Mouse (Mus musculus) brain, embryonic 18.5 days (tissue): Measurements from ENCODE around the gene 4930426L09Rik.
"Not testable (repeated sequence)": the region's sequence is repeated elsewhere in the genome, so short reads cannot be mapped to it uniquely, and the experiment has no call there.

Experiments
- DNase-seq: peaks from one replicate; pipeline ENCODE4 v3.0.0-alpha.2; 2012; ENCODE audit warnings: low read depth, low spot score

4930426L09Rik gene

GRCm38 (mm10) chr2:18970461-18970860, 27.7 kb upstream of the 4930426L09Rik start:
- DNase-seq, result no peak

- DNase-seq, result no peak
These were observed 26.6 kb upstream of the 4930426L09Rik start for GRCm38 (mm10) chr2:18971564-18971963.

GRCm38 (mm10) chr2:18974882-18975645, 23.1 kb upstream of the 4930426L09Rik start:
- DNase-seq, result no peak

- no peak for DNase-seq
These were observed 22.0 kb upstream of the 4930426L09Rik start for GRCm38 (mm10) chr2:18976175-18976574.

- no peak for DNase-seq
These were observed 20.8 kb upstream of the 4930426L09Rik start for GRCm38 (mm10) chr2:18977201-18977805.

- no peak for DNase-seq
These were observed 19.1 kb upstream of the 4930426L09Rik start for GRCm38 (mm10) chr2:18979046-18979445.

GRCm38 (mm10) chr2:18979675-18980074, 18.5 kb upstream of the 4930426L09Rik start:
- DNase-seq, result no peak

- DNase-seq, result no peak
These were observed 15.6 kb upstream of the 4930426L09Rik start for GRCm38 (mm10) chr2:18982581-18982980.

- DNase-seq, result no peak
These were observed 14.6 kb upstream of the 4930426L09Rik start for GRCm38 (mm10) chr2:18983546-18983945.

- no peak for DNase-seq
These were observed 13.9 kb upstream of the 4930426L09Rik start for GRCm38 (mm10) chr2:18984095-18984847.

GRCm38 (mm10) chr2:18985506-18985905, 12.6 kb upstream of the 4930426L09Rik start:
- no peak for DNase-seq

GRCm38 (mm10) chr2:18988885-18989284, 9.3 kb upstream of the 4930426L09Rik start:
- no peak for DNase-seq

GRCm38 (mm10) chr2:18992512-18993510, 5.3 kb upstream of the 4930426L09Rik start:
- DNase-seq, result no peak

GRCm38 (mm10) chr2:18996451-18997211, 1.5 kb upstream of the 4930426L09Rik start:
- no peak for DNase-seq

- no peak for DNase-seq
These were observed 664 bp upstream of the 4930426L09Rik start for GRCm38 (mm10) chr2:18997387-18997971.

GRCm38 (mm10) chr2:18999395-18999794, 1.3 kb downstream of the 4930426L09Rik start:
- no peak for DNase-seq

GRCm38 (mm10) chr2:19004801-19005200, 6.7 kb downstream of the 4930426L09Rik start:
- no peak for DNase-seq

- DNase-seq, result no peak
These were observed 8.0 kb downstream of the 4930426L09Rik start for GRCm38 (mm10) chr2:19006124-19006523.

GRCm38 (mm10) chr2:19007580-19007979, 9.4 kb downstream of the 4930426L09Rik start:
- no peak for DNase-seq

GRCm38 (mm10) chr2:19010541-19010940, 12.4 kb downstream of the 4930426L09Rik start:
- DNase-seq, result not testable (repeated sequence)
